Mouse (Mus musculus) ES-E14 (cell line): ENCODE results near the gene Nup43.

Experiments used
- CHD2 ChIP-seq: IDR thresholded peaks from 2 replicates; pipeline ENCODE4 v1.6.1; 2014; ENCODE audit warnings: mild to moderate bottlenecking, low read depth, low read length, inconsistent platforms
- HCFC1 ChIP-seq: IDR thresholded peaks from 2 replicates; pipeline ENCODE4 v1.6.1; 2012; ENCODE audit warnings: low read length, inconsistent platforms, borderline replicate concordance; ENCODE audit not compliant: insufficient read depth
- MAFK ChIP-seq: IDR thresholded peaks from 2 replicates; pipeline ENCODE4 v1.6.1; 2014; ENCODE audit warnings: mild to moderate bottlenecking, low read depth, low read length, inconsistent platforms; ENCODE audit not compliant: insufficient read depth
- ZC3H11A ChIP-seq: IDR thresholded peaks from 2 replicates; pipeline ENCODE4 v1.6.1; 2012; ENCODE audit warnings: low read depth, mild to moderate bottlenecking, inconsistent platforms, low read length, borderline replicate concordance
- ZNF384 ChIP-seq: IDR thresholded peaks from 2 replicates; pipeline ENCODE4 v1.6.1; 2012; ENCODE audit warnings: low read depth, low read length, inconsistent platforms

DNA sequence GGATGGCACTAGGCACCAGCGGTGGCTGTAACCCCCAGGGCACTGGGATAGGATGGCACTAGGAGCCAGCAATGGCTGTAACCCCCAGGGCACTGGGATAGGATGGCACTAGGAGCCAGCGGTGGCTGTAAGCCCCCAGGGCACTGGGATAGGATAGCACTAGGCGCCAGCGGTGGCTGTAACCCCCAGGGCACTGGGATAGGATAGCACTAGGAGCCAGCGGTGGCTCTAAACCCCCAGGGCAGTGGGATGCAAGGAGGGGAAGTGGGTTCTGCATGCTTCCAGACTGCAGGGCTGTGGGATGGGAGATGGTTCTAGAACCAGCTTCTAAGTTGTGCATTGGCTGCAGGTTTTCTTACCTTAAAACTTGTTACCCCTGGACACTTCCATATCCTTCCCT, 46.6 kb upstream of the Nup43 start:
- no peak for TF ChIP-seq ZNF384
- TF ChIP-seq MAFK: no peak
- TF ChIP-seq HCFC1: no peak
- TF ChIP-seq CHD2: no peak
- TF ChIP-seq ZC3H11A: no peak
